Mouse (Mus musculus): ENCODE measurements around the gene Soga3. TPM values are rescaled to one million over a fixed set of nuclear protein-coding genes. Genes with fewer than 3 reads are reported as not detected.

Gene Soga3
- total RNA-seq, 4 experiments from 2014 or later = 8.3 to 15.9 (median 12.0) TPM

DNA sequence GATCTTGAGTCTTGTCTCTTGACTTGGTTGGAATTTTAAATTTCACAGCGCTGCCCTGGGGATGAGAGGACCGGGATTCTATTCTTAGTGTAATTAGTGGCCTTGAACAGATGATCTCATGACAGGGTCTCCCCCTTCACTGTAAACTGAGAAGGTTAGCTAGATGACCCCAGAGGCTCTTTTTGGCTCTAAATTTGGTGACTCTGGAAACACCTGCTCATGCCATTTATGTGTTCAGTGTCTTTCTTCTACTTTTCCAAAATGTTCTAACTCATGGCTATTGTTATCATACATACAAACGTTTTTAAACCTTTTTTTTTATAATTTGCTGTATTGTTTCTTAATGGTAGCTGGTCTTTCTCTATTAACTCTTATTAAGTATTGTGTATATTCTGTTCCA is 65.1 kb downstream of the Soga3 start:
- no peak for DNase-seq

DNA sequence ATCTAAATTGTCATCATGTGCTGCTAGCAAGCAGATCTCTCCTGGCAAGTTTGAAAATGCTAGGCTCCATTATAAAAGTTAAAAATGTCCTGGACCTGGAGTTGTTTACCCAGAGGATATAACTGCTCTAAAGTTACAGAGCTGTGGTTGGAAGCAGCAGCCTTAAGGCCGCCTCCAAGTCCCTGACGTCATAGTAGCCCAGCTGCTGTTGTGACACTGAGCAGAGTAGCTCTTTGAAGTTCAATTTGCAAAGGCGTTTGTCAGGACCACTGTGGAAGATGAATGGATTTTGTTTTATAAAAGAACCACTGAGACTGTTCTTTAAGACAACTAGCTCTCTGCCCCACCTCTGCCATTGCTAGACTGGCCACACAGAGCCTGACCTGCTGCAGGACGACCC is 67.8 kb downstream of the Soga3 start, which contains the start of gene 9330159F19Rik:
Gene 9330159F19Rik (plus strand): TSS at position 154 of the 400 bp plus-strand sequence.
- no peak for DNase-seq

DNA sequence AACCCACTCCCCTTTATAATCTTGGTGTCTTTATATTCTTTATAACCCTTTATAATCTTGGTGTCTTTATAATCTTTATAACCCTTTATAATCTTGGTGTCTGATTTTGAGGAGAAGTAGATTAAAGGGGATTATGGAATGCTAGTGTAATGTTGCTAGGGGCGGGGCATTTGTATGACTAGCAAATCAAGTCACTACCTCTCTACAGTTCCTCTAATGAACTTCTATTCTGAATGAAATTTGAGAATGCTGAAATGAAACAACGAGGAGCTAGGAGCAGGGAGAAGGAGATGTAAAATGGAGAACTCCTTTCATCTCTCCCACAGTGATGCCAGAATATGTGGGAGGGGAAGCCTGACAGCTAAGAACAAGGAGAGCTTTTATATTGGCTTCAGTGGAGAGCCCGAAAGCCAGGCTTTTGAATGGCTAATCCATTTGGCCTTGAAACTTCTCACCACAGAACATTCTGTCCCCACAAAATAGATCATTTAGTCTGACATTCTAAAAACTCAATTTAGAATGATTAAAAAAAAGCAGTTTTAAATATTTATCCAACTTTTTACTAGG is 70.0 kb downstream of the Soga3 start:
- no peak for DNase-seq

DNA sequence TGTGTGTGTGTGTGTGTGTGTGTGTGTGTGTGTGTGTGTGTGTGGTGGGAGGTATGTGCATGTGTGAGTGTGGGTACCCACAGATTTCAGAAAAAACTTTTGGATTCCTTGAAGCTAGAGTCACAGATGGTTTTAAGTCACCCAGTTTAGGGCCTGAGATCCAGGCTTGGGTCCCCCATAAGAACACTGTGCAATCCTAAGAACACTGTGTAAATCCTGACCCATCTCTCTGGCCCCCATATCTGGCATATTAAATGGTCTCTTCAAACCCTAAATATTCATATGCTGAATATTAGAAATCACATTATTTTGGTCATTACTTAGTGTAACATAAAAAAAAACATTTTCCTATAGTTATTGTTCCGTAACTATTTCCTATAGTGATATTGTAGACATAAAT is 73.3 kb downstream of the Soga3 start:
- DNase-seq = no peak

DNA sequence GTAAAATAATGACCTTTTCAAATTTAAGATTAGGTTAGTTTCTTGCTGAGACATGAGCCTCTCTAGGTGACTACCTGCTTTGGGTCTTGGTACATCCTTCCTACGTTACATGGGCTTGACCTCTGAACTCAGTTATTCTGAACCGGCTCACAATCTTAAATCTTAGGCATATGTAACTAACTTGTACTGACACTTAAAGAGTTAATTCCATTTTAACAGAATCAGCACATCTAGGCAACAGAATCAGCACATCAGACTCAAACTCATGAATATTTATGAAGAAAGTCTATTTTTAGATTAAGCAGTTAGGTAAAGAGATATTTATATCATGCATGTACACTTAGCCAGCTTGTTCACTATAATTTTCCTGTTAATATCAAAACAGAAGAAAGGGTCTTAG is 73.8 kb downstream of the Soga3 start:
- DNase-seq = no peak

DNA sequence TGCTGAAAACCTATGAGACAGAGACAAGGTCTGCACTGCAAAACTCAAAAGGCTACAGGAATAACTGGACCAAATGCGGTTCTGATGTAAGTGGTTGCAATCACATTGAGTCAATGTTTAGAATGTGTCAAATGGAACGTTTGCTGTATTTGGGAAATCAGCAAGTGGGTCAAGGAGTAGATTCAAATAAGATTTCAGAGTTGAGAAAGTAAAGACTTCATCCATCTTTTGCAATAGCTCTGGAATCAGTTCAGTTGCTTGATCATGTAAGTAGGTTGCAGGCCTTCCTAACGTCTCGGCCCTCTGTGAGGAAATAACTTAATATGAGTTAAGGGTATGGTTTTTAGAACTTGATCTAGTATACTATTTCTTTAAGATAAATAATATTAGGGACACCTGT is 81.7 kb downstream of the Soga3 start:
- DNase-seq = no peak

DNA sequence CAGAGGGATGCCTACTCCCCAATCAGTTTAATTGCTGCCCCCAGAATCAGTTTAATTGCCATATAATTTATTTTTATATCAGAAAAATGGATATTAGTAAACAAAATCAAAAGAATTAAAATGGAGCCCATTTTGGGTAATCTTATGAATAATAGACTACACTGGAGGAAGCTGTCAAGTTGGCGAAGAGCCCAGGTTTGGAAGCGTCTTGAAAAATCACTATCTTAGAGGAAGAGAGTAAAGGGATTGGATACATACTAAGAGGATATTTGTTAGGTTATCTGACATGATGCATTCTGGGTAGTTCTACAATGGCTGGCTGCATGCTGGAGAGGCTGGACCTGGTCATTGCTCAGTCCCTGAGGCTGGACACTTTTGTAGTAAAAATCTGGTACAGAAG is 87.6 kb downstream of the Soga3 start:
- no peak for DNase-seq

Other genes with a start within 250 kb of the Soga3 start
- gene 2310057J18Rik, start 157.5 kb upstream of the Soga3 start, total RNA-seq (2022) = not detected
- 1 to 10 TPM in 3 of 4 experiments, not detected in 1; 1.9 to 3.9 (median 2.5) TPM for gene Gm49353, start 55.1 kb downstream of the Soga3 start, total RNA-seq (2022)
- 1 to 10 TPM; 5.2 to 9.1 (median 6.2) TPM for gene 9330159F19Rik, start 67.8 kb downstream of the Soga3 start, total RNA-seq (2022)
- 100 to 1,000 TPM in 1 of 4 experiments, 10 to 100 TPM in 3; 49.7 to 116 (median 89.3) TPM for gene Echdc1, start 169.3 kb downstream of the Soga3 start, total RNA-seq (2022)
- 10 to 100 TPM; 48.6 to 55.0 (median 50.7) TPM for gene Rnf146, start 218.6 kb downstream of the Soga3 start, total RNA-seq (2022)